Mouse (Mus musculus) mouse trophoblast stem cell (cell line): ENCODE data around the gene Garem2.

Experiments
- in situ Hi-C, 2 experiments: fragments of 300-500 bp; cut with MseI, MboI; formaldehyde crosslinking; loops; 2 replicates in 1 of 2; 3 replicates in 1 of 2; pipeline ENCODE4 v1.15.1; 2025

Gene Garem2

GRCm38 (mm10) chr5:30111771-30112170 is 6.8 kb downstream of the Garem2 start:
- in situ Hi-C loops = no loop called here

- in situ Hi-C loops = no loop called here
Measured at GRCm38 (mm10) chr5:30112533-30113068, 7.6 kb downstream of the Garem2 start.

- in situ Hi-C loops = no loop called here
Measured at GRCm38 (mm10) chr5:30113881-30114760, 9.2 kb downstream of the Garem2 start.

GRCm38 (mm10) chr5:30114761-30115140 is 9.8 kb downstream of the Garem2 start:
- in situ Hi-C loops = no loop called here

GRCm38 (mm10) chr5:30115718-30116117 is 10.8 kb downstream of the Garem2 start:
- in situ Hi-C loops = no loop called here

- in situ Hi-C loops = no loop called here
Measured at GRCm38 (mm10) chr5:30118018-30118417, 13.1 kb downstream of the Garem2 start.

- in situ Hi-C loops = no loop called here
Measured at GRCm38 (mm10) chr5:30119163-30119562, 14.2 kb downstream of the Garem2 start.

- in situ Hi-C loops = no loop called here
Measured at GRCm38 (mm10) chr5:30120106-30120505, 15.1 kb downstream of the Garem2 start.

GRCm38 (mm10) chr5:30122481-30122880 is 17.5 kb downstream of the Garem2 start:
- in situ Hi-C loops = no loop called here

- in situ Hi-C loops = no loop called here
Measured at GRCm38 (mm10) chr5:30125587-30125986, 20.6 kb downstream of the Garem2 start.

GRCm38 (mm10) chr5:30126756-30127155 is 21.8 kb downstream of the Garem2 start:
- in situ Hi-C loops = no loop called here

- in situ Hi-C loops = no loop called here
Measured at GRCm38 (mm10) chr5:30127921-30128597, 23.1 kb downstream of the Garem2 start.

GRCm38 (mm10) chr5:30128680-30129079 is 23.7 kb downstream of the Garem2 start:
- in situ Hi-C loops = no loop called here

GRCm38 (mm10) chr5:30131246-30131645 is 26.3 kb downstream of the Garem2 start:
- in situ Hi-C loops = no loop called here

- in situ Hi-C loops = no loop called here
Measured at GRCm38 (mm10) chr5:30132173-30132572, 27.2 kb downstream of the Garem2 start.

- in situ Hi-C loops = no loop called here
Measured at GRCm38 (mm10) chr5:30135711-30136231, 30.8 kb downstream of the Garem2 start.

- in situ Hi-C loops = no loop called here
Measured at GRCm38 (mm10) chr5:30137271-30137670, 32.3 kb downstream of the Garem2 start.

GRCm38 (mm10) chr5:30138193-30138592 is 33.2 kb downstream of the Garem2 start:
- in situ Hi-C loops = no loop called here

- in situ Hi-C loops = no loop called here
Measured at GRCm38 (mm10) chr5:30146526-30146925, 41.6 kb downstream of the Garem2 start.

- in situ Hi-C loops = no loop called here
Measured at GRCm38 (mm10) chr5:30148133-30148920, 43.4 kb downstream of the Garem2 start.

- in situ Hi-C loops = no loop called here
Measured at GRCm38 (mm10) chr5:30152007-30152406, 47.0 kb downstream of the Garem2 start.

GRCm38 (mm10) chr5:30152413-30152812 is 47.5 kb downstream of the Garem2 start:
- in situ Hi-C loops = no loop called here
